Mouse (Mus musculus): ENCODE results near the gene Clmn.

The Clmn gene

DNA sequence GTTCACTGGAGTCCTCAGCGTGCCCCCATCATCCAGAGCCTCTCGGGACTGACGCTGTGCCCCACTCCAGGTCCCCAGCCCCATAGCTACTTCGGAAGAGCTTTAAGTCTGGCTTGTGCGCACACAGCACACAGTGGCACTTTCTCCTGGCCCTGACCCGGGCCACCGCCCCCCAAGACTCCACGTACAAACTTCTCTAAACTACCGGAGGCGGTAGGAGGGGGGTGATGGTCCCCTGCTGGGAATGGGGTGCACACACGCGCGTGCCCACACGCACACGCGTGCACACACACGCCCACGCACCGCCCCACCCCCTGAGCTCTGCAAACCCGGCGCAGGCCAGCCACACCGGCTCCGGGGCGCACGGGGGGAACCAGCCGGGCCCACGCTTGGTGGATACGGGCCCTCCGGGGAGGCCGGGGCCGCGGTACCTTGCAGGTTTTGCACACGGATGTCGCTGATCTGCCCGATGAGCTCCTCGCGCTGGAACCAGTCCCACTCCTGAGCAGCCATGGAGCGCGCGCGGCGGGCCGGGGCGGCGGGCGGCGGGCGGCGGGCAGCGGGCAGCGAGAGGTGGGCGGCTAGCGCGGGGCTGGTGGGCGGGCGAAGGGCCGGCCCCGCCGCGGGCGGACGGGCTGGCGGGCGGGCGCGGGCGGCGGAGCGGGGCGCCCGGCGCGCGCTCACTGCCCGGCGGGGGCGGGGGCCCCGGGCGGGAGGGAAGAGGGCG lies at the start of gene Clmn:
Gene Clmn, minus strand, starts transcription at position 638 of the 727 bp plus-strand sequence.
- DNase-seq = peak; percentile 32

DNA sequence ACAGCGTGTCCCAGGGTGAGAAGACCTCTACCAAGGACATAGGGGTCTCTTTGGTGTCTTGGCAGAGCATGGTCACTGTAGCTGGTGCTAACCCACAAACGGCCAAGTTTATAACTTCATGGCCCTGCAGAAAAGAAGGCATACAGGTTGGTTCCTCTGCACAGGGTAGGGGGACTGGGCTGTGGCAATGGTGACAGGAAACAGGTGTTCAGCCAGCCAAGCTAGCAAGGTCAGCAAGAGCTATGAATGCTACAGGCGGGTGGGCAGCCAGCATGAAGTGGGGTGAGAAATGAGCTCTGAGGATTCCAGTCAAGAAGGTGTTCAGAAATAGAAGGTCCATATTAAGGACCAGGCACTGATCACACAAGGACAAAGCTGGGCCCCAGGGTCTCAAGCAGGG lies 48.1 kb upstream of the Clmn start:
- no peak for DNase-seq

DNA sequence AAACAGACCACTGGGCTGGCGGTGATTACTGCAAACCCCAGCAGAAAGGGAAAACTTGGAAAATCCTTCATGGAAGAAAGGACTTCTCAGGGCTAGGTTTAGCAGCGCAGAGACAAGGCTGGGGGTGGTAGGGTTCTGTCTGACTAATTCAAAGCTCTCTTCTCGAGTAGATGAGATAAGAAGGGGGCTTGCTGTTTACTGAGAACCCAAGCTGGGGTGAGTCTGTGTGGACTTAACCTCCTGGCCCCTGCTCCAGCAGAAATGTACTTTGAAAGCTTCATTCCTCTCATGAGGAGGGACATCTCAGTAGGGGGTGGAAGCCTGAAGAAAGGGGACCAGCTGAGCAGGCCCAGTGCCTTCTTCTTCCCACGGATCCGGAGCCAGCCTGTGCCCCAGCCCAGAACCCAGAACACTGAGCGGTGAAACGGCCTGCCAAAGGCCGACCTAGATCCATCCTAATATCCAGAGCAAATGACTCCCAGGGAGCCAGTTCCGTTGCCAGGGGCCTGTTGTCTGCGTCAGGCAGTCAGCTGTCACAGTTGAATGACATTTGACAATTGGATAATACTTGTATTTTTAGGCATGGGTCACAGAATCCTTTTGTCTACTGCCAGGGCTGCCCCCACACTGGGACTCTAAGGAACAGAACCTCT lies 47.5 kb upstream of the Clmn start:
- no peak for DNase-seq

DNA sequence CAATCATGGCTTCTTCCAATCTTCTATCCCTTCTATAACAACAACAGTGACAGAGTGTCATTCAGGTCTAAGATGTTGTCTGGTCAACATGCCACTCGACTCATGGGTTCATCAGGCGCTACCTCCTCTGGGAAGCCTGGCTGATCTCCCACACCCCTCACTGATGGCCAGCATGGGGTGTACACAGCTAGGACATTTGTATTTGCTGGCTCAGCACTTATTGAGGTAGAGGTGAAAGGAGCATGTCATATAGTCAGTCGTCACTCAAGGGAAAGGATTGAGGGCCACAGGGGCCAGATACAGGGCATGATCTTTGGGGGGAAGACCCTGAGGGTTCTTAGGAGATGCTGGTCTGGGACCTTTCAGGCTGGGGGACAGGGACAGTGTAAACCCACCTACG lies 44.9 kb upstream of the Clmn start:
- DNase-seq = no peak

DNA sequence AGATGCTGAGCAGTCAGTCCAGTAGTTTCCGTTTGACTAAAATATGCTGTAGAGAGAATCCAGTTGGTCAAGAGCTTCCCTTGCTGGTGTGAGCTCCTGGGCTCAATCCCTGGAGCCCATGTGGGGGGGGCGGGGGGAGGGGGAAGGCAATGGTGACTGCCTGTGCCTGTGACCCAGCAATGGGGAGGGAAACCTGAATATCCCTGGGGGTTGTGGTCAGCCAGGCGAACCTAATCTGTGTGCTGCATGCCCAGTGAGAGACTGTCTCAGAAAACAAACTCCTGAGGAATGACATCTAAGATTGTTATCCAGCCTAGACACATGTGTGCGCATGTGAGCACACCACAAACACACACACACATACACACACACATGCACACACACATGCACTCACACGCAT lies 44.1 kb upstream of the Clmn start:
- no peak for DNase-seq

DNA sequence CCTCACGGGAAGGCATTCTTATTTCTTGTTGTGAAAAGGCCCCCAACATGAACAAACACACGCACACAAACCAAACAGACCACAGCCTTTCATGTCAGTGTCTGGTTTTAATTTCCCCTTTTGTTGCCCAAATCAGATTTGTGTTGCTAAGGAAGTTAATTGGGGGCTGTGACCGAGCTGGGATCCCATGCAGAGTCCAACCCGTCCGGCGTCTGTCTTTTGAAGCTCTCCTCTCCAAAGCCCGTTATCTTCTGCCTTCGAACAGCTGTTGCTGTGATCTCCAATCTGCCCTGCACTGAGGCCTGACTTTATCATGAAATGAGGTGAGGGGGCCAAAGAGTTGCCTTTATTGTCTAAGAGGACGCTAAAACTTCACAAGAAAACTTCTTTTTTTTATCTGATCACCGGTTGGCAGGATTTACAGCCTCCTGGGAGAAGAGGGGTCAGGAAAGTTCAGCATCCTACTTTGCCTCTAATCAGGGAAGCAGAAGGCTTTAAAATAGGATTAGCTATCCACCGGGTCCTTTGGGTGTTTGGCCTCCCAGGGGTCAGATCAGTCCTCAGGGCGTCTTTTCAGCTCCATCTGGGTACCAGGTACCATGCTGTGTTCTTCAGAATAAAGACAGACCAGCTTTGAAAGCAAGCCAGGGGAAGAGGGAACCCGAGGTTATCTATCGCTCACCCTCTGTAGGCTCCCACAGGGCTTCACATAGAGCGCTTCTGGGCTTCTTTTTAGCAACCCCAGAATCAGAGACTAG lies 43.3 kb upstream of the Clmn start:
- no peak for DNase-seq

DNA sequence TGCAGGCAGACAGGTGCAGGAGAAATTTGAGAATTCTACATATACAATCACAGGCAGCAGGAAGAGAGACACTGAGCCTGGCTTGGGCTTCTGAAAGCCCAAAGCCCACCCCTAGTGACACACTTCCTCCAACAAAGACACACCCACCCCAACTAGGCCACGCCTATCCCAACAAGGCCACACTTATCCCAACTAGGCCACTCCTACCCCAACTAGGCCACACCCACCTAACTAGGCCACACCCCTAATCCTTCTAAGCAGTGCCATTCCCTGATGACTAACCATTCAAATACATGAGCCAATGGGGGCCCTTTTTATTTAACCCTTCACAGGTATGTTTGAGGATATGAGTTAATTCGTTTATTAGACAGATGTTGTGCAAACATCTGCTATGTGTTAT lies 42.3 kb upstream of the Clmn start:
- DNase-seq = no peak

DNA sequence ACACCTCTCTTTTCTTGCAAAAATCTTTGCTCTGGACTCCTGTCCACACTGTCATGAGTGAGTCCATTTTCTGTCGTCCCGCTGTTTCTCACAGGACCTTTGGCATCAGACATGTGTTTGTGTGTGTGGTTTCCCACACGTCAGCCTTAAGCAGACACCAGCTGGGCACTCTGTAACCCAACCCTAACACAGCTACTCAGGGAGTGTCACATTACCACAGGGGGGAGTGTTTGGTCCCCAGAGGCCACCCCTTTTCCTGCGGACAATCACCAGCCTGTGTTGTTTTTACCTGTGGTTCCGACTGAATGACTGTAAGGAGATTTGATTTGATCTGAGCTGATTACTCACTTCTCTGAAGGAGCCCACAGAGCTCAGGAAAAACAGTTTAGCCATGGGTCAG lies 39.3 kb upstream of the Clmn start:
- no peak for DNase-seq

DNA sequence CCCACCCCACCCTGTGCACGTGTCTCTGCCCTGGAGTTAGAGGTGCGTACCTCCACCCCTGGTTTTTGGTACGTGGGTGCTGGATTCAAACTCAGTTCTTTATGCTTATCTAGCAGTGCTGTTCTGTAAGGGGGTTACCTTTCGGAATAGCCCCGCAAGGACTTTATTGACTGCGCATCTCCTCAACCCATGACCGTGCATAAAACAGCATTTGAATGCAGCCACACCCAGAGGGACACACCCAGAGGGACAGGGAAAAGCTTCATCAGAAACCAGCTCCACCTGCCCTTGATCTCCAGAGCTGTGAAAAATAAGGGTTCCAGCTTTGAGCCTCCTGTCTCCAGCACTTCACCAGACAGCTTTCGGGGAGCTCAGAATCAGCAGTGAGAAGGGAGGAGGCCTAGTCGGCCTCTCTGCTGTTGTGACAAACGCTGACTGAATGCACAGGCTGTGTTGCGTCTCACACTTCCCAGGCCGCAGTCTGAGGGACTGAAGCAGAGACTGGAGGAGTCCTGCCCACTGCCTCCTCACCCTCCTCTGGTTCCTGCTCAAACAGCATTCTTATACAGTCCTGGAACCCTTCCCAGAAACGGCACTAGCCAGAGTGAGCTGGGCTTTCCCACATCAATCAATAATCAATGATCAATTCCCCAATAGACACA lies 37.6 kb upstream of the Clmn start:
- no peak for DNase-seq

DNA sequence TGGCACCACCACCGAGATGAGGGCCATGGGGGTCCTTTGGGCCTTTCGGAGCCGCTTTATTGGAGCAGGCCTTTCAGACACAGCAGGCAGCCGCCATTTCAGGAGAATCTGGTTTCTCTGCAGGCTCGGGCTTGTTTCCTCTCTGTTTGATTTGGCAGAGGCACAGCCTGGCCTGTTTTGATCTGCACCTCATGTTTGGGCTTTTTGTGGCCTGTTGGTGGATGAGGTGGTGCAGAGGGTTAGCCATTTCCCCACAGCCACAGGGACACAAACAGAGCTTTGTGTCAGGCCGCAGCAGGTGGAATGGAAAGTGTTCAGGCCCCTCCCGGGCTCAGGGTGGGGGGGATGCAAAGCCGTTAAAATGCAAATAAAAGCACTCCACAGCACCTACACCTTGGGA lies 36.4 kb upstream of the Clmn start:
- no peak for DNase-seq

DNA sequence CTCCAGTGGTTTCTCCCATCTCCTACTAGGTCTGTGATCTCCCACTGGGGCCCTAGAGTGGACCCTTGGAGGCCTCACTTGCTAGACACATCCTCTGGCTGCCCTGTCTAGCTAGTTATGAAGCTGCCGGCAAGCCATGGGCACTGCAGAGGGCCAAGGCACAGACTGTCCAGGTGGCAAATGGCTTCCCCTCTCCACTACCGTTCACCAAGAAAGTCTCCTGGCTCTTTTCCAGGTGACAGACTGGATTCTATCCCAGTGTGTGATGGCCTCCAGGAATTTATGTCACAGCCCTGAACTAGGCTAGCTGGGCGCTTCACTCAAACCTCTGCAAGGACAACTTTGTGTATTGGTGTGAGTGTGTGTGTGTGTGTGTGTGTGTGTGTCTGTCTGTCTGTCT lies 35.0 kb upstream of the Clmn start:
- no peak for DNase-seq

DNA sequence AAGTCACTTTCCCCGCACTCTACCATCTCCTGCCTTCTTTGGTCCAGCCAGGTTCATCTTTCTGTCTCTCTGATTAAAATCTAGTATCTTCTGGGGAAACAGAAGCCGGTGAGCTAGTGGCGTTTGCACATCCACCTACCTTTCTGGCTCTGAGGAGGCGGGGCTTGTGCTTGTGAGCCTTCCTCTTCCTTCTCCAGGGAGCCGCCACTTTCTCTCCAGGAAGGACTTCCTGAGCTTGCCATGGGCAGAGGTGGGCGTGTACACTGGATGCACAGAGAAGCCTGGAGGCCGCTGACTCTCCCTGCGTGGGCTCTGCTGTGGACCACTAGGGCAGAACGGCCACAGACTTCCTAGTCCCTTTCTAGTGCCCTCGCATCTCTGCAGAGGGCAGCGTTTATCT lies 34.3 kb upstream of the Clmn start:
- no peak for DNase-seq

DNA sequence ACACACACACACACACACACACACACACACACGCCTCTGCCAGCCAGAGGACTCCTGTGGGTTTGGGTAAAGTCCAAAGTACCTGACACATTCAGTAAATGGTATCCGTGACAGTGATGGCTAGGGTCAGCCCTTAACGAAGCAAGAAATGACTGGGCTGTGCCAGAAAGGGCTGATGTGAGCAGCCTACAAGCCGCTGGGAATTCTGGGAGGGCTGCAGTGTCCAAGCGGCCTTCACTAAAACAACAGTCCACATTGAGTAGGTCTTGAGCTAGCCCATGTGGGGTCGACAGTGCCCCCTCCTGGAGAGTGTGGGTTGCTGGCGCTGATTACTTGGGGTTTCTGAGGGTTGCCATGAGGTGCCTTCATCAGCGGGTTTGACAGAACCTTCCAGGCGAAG lies 33.8 kb upstream of the Clmn start:
- peak; percentile 45 for DNase-seq

DNA sequence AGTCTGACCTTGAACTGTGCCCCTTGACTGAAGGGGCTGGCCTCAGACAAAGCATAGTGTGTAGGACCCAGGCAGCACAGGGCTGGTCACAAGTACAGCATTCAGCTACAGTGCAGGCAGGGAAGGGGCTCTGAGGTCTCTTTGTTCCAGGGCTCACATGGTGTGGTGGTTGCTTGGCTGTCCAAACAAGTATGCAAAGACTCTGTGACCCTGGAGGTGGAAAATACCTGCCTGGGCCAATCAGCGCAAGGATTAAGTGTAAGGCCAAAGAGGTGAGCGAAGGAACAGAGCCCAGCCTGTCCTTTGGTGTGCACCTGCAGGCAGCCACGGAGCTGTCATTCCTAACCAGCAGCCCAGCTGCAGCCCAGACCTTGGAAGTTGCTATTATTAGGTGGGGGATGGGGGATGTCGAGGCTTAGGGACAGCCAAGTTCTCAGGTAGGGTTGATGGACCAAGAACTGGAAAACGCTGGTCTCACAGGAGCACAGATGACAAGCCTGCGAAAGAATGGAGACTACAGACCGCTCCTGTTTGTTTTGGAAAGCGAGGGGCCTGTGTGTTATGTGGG lies 32.3 kb upstream of the Clmn start:
- DNase-seq = no peak

DNA sequence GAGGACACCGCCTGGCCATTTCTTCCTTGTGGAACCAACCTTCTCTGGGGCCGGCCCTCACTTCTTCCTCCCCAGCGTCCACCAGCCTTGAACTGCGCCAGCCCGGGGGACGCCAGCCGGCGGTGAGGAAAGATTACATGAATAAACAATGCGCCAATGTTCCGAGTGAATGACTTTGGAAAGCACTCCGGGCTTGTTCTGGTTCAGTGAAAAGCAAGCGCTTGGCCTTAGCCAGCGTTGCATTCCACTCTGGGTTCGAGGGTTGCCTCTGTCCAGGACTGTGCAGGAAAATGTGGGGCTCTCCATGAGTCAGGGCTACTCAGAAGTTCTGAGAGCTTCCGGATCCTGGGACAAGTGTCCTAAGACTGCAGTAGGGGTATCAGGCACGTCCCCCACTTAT lies 31.8 kb upstream of the Clmn start:
- no peak for DNase-seq

DNA sequence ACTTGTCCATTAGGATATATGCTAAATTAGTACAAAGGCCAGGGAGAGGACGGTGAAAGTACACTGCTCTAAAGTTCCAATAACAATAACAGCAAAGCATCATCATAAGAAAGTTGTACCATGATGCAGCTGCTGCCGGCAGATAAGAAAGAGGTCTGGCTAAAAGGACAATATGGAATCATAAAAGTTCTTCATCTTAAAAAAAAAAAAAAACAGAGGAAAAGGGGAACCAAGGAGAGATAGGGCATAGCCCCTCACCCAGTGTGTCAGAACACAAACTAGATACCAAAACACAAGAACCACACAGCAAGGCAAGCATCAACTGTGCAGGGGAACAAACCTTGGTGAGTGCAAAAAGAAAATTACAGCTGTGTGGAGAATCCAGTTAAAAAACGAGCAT lies 27.4 kb upstream of the Clmn start:
- no peak for DNase-seq

DNA sequence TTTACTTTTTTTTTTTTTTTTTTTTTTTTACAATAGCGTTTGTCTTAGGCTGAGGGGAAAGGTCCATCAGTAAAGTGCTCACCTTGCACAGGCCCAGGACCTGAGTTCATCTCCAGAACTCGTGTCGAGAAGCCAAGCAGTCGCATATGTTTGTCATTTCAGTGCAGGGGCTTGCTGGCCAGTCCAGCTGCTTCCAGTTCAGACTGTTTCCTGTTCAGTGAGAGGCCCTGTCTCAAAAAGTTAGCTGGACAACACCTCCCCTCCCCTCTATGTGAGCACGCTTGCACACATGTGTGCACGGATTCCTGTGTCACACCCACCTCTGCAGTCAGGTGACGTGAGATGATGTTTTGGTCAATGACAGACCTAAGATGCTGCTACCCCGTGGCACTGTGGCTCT lies 25.2 kb upstream of the Clmn start:
- no peak for DNase-seq

DNA sequence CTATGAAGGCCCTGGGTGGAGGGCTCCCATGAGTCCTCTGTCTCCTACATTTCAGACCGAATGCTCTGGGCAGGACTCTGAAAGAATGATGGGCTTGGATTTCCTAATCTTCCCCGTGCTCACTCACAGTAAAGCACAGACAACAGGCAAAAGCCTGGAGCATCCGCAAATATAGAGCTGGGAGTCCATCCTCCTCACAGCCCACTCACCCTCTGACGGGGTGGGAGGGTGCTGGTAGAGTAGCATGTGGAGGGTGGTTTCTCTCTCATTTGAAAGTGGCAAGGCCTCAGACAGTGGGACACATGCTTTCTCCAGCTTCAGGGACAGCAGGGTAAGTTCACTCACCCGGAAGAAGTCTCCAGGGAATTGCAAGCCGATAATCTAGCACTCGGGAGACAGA lies 21.2 kb upstream of the Clmn start:
- DNase-seq = no peak

DNA sequence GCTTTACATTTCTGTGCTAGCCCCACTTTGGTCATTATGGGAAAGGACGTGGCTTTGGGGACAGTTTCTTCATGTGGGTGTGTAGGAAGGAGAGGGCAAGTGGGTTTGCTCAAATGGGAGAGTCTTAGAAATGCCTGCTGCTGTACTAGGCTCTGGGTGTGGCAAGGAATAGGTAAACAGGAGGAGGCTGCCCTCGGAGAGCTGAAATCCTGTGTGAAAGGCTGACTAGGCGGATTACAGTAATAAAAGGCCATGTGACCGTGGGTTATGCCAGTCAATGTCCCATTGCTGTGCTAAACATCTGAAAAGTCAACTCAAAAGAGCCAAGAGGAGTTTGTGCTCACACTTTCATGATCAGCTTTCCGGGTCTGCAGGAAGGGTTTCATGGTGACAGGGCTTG lies 17.7 kb upstream of the Clmn start:
- DNase-seq = no peak

DNA sequence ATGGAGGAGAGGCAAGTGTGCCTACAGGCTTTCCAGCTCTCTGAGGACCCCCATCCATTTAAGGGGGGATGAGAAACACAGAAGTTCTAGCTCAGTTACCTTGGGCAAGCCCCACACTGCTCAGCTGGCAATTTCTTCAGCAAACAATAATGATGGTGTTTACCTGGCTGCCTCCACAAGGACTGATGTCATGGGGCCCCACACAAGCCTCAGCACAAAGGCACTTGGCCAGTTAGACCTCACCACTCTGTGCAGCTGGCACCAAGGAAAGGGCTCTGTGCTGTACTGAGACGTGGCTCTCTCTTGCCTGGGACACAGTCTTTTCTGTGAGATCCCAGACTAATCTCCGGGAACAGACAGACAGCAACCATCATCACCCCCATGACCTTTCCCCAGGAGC lies 17.2 kb upstream of the Clmn start:
- DNase-seq = no peak

DNA sequence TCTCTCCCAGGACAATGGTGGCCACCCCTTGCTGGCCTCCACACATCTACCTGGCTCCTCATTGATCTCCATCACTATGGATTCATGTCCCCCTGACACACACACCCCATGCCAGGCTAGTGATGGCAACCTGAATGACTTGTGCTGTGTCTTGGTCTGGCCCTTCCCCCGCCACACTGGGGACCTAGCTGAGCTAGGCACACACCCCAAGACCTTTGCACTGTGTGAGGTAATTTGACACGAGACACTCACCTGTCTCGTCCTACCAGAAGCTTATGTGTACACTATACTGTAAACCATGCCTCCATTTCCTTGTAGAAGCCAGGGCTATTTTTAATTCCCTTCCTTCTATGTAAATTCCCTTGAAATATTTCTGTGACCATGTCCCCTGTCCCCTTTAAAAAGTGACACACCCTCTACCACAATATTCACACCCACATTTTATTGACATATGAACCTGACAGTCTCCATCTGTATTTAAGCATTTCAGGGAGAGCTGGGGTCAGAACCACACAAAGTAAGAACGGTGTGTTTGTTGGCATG lies 16.7 kb upstream of the Clmn start:
- no peak for DNase-seq

DNA sequence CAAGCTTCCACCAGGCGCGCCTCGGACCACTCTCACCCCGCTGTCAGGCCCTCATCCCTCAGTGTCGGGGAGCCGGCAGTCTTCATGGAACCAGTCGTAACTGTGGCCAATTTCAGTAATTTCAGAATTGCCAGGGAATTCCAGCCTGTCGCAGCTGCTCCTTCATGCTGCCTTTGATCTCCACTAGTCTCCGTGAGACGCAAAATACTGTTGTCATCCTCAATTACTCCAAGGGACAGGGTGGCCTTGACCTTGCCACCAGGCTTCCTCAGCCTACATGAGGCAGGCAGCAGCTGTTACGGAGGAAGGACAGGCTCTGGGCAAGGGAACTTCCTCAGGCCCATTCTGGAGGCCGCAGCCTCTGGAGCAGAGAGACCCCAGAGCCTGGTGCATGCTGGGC lies 15.5 kb upstream of the Clmn start:
- DNase-seq = no peak

DNA sequence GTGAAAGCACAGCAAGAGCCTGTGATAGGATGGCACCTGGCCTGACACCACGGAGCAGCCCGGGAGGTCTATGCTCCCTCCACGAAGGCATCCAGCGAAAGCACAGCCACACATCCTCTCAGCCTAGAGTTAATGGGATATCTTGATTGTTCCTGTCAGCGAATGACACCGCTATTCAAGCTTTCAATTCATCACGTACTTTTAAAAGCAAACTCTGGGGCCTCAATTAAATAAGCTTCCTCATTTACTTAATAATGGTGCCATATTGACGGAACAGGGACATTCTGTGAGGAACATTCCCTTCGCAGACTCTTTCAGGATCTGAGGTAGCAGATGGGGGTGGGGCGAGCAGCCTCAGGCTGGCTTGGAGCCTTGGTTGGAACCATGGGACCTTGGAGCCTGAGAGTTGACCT lies 14.7 kb upstream of the Clmn start:
- DNase-seq = no peak

Measured in thymus, postnatal 4 days (tissue).